16 mouse cellular contexts compared by ENCODE assay signal in the genomic region with DNA sequence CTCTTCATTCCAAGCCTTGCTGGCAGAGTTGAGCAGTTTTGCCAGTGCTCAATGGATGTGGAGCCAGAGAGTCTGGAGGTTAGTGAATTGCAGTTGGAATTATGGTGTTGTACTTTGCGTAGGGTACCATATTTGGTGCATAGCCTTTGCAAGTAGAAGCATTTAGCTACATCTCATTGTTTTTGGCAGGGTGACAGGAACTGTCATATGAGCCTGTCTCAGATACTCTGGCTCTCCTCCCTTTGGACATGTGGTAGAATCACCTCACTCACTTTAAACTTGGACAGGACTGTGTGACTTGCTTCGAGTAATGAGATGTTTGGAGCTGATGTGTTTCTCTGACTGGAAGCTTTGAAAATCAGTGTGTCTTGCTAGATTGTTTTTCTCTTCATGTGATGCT.
DNase-seq lines count a peak whose midpoint lies in the region; ATAC-seq lines count a peak whose summit lies in the region.
"Had no signal": no experiment of that assay in that cellular context is flagged by ENCODE, and none has a peak within 500 bp of the region (broad histone marks: within the 10 kb centered on the region; RNA-seq: fewer than 3 reads in every experiment).

No protein-coding gene starts in this region.

- peak; percentile 76 for ATAC-seq in forebrain, embryonic 13.5 days
- no peak for ATAC-seq in forebrain, embryonic 12.5 days (ENCODE audit: low FRiP score)
- ATAC-seq in limb, embryonic 13.5 days (ENCODE audit: low FRiP score, low read depth) = no peak
- peak; percentile 82 for ATAC-seq in forebrain, embryonic 16.5 days
- ATAC-seq in kidney, embryonic 15.5 days (replicated peaks; ENCODE audit: low FRiP score) = no peak
- ATAC-seq: inflammation-experienced regulatory T-cells, adult 6 months had no signal

- H3K4me2 ChIP-seq in forebrain, embryonic 13.5 days = no peak overlapping the region
- H3K4me2 ChIP-seq in forebrain, embryonic 12.5 days = no peak overlapping the region
- H3K4me2 ChIP-seq in limb, embryonic 13.5 days (replicated peaks) = no peak overlapping the region
- H3K4me2 ChIP-seq in forebrain, embryonic 16.5 days (ENCODE audit: low read length) = no peak overlapping the region
- H3K4me2 ChIP-seq in kidney, embryonic 15.5 days = no peak overlapping the region
- H3K4me2 ChIP-seq: liver, embryonic 15.5 days had no signal

- no peak overlapping the region for H3K9ac ChIP-seq in forebrain, embryonic 13.5 days
- H3K9ac ChIP-seq in forebrain, embryonic 12.5 days = no peak overlapping the region
- no peak overlapping the region for H3K9ac ChIP-seq in limb, embryonic 13.5 days
- no peak overlapping the region for H3K9ac ChIP-seq in forebrain, embryonic 16.5 days (replicated peaks; ENCODE audit: low read depth, low read length)
- no peak overlapping the region for H3K9ac ChIP-seq in kidney, embryonic 15.5 days
- H3K9ac ChIP-seq: liver, embryonic 15.5 days had no signal

- no peak overlapping the region for H3K4me3 ChIP-seq in forebrain, embryonic 13.5 days
- H3K4me3 ChIP-seq in forebrain, embryonic 12.5 days (replicated peaks) = no peak overlapping the region
- no peak overlapping the region for H3K4me3 ChIP-seq in limb, embryonic 13.5 days
- no peak overlapping the region for H3K4me3 ChIP-seq in limb, embryonic 10.5 days
- H3K4me3 ChIP-seq in forebrain, embryonic 16.5 days (replicated peaks; ENCODE audit: low read length) = no peak overlapping the region
- no peak overlapping the region for H3K4me3 ChIP-seq in kidney, embryonic 15.5 days (replicated peaks)
- H3K4me3 ChIP-seq: gastrocnemius, adult 2 months; hindbrain, embryonic 10.5 days; liver, embryonic 15.5 days had no signal

- H3K4me1 ChIP-seq in forebrain, embryonic 13.5 days = peaks cover 26% of the 10 kb centered on the region
- peaks cover 2% of the 10 kb centered on the region; the same call in 1 of the 2 replicates for H3K4me1 ChIP-seq in forebrain, embryonic 12.5 days
- peaks cover 16% of the 10 kb centered on the region for H3K4me1 ChIP-seq in limb, embryonic 13.5 days
- H3K4me1 ChIP-seq in limb, embryonic 10.5 days = peaks cover 11% of the 10 kb centered on the region; the same call in 1 of the 2 replicates
- H3K4me1 ChIP-seq in forebrain, embryonic 16.5 days (replicated peaks; ENCODE audit: control insufficient read depth, insufficient read depth, low read length) = peaks cover 13% of the 10 kb centered on the region
- H3K4me1 ChIP-seq in kidney, embryonic 15.5 days = 0 out of 2 replicates have a peak, but pooled peaks cover 5% of the 10 kb centered on the region
- H3K4me1 ChIP-seq: hindbrain, embryonic 10.5 days; liver, embryonic 15.5 days had no signal

- no peak for DNase-seq in limb, embryonic 10.5 days (ENCODE audit: low spot score)
- DNase-seq in lung, postnatal 10 days = peak; percentile 26
- no peak for DNase-seq in ovary, adult 18-20 months (ENCODE audit: low spot score)
- DNase-seq: adrenal gland, postnatal 25 days; gastrocnemius, adult 2 months; left cerebral cortex, postnatal 4 days; right cerebral cortex, adult 18-20 months; thymus, postnatal 36 days had no signal

- H3K27ac ChIP-seq in forebrain, embryonic 13.5 days = no peak overlapping the region
- H3K27ac ChIP-seq in forebrain, embryonic 12.5 days = no peak overlapping the region
- 0 out of 2 replicates have a peak overlapping the region, but pooled peaks have one; percentile 10 for H3K27ac ChIP-seq in limb, embryonic 13.5 days
- H3K27ac ChIP-seq in limb, embryonic 10.5 days = no peak overlapping the region
- H3K27ac ChIP-seq in forebrain, embryonic 16.5 days (ENCODE audit: low read length) = peak overlapping the region; percentile 46; the same call in 1 of the 2 replicates
- no peak overlapping the region for H3K27ac ChIP-seq in kidney, embryonic 15.5 days
- H3K27ac ChIP-seq: gastrocnemius, adult 2 months; hindbrain, embryonic 10.5 days; liver, embryonic 15.5 days had no signal

- no peaks in the 10 kb centered on the region for H3K27me3 ChIP-seq in forebrain, embryonic 13.5 days
- peaks cover 4% of the 10 kb centered on the region; the same call in 1 of the 2 replicates for H3K27me3 ChIP-seq in forebrain, embryonic 12.5 days
- no peaks in the 10 kb centered on the region for H3K27me3 ChIP-seq in limb, embryonic 13.5 days
- no peaks in the 10 kb centered on the region for H3K27me3 ChIP-seq in limb, embryonic 10.5 days (ENCODE audit: low read depth, poor library complexity, severe bottlenecking)
- no peaks in the 10 kb centered on the region for H3K27me3 ChIP-seq in forebrain, embryonic 16.5 days (replicated peaks; ENCODE audit: control insufficient read depth, insufficient read depth, low read length)
- H3K27me3 ChIP-seq in kidney, embryonic 15.5 days = no peaks in the 10 kb centered on the region
- H3K27me3 ChIP-seq: liver, embryonic 15.5 days had no signal

- WGBS in forebrain, embryonic 13.5 days = 75% methylated on average over 2 of the region's 2 CpGs
- 93% methylated on average over 2 of the region's 2 CpGs for WGBS in forebrain, embryonic 12.5 days
- WGBS in limb, embryonic 13.5 days = 84% methylated on average over 2 of the region's 2 CpGs
- 89% methylated on average over 2 of the region's 2 CpGs for WGBS in limb, embryonic 10.5 days
- WGBS in forebrain, embryonic 16.5 days = 51% methylated on average over 2 of the region's 2 CpGs
- WGBS in kidney, embryonic 15.5 days = 81% methylated on average over 2 of the region's 2 CpGs

- H3K36me3 ChIP-seq in forebrain, embryonic 13.5 days (ENCODE audit: poor library complexity, severe bottlenecking) = no peaks in the 10 kb centered on the region
- no peaks in the 10 kb centered on the region for H3K36me3 ChIP-seq in forebrain, embryonic 12.5 days (replicated peaks)
- H3K36me3 ChIP-seq in limb, embryonic 13.5 days = no peaks in the 10 kb centered on the region
- H3K36me3 ChIP-seq in limb, embryonic 10.5 days = no peaks in the 10 kb centered on the region
- H3K36me3 ChIP-seq in forebrain, embryonic 16.5 days (ENCODE audit: control insufficient read depth, insufficient read depth) = no peaks in the 10 kb centered on the region
- no peaks in the 10 kb centered on the region for H3K36me3 ChIP-seq in kidney, embryonic 15.5 days
- H3K36me3 ChIP-seq: hindbrain, embryonic 10.5 days; liver, embryonic 15.5 days had no signal

- no peaks in the 10 kb centered on the region for H3K9me3 ChIP-seq in forebrain, embryonic 13.5 days (replicated peaks)
- H3K9me3 ChIP-seq in forebrain, embryonic 12.5 days = no peaks in the 10 kb centered on the region
- no peaks in the 10 kb centered on the region for H3K9me3 ChIP-seq in limb, embryonic 13.5 days
- H3K9me3 ChIP-seq in limb, embryonic 10.5 days (replicated peaks) = no peaks in the 10 kb centered on the region
- no peaks in the 10 kb centered on the region for H3K9me3 ChIP-seq in forebrain, embryonic 16.5 days (ENCODE audit: control insufficient read depth, low read length)
- no peaks in the 10 kb centered on the region for H3K9me3 ChIP-seq in kidney, embryonic 15.5 days (replicated peaks)
- H3K9me3 ChIP-seq: hindbrain, embryonic 10.5 days; liver, embryonic 15.5 days had no signal

Comparison
In these comparisons a context has a peak if more than half of its experiments do, and no peak if none do; other contexts are left out.
1. ATAC-seq: peak in forebrain, embryonic 13.5 days (single experiment) and forebrain, embryonic 16.5 days (single experiment); none in forebrain, embryonic 12.5 days (single experiment), limb, embryonic 13.5 days (single experiment) and kidney, embryonic 15.5 days (single experiment).
2. H3K27ac ChIP-seq: peak in limb, embryonic 13.5 days (single experiment) and forebrain, embryonic 16.5 days (single experiment); none in forebrain, embryonic 13.5 days (single experiment), forebrain, embryonic 12.5 days (single experiment), limb, embryonic 10.5 days (single experiment) and kidney, embryonic 15.5 days (single experiment).